Mouse (Mus musculus) brain, embryonic 14.5 days (tissue): ENCODE data around the gene Sgpp2.

Experiments used
- CTCF ChIP-seq: fragments of 200-500 bp; IDR thresholded peaks from 2 replicates; pipeline ENCODE4 v1.5.1; 2012; ENCODE audit warnings: inconsistent platforms, mild to moderate bottlenecking, moderate library complexity, borderline replicate concordance; ENCODE audit not compliant: insufficient read depth, insufficient read length; ENCODE audit errors: extremely low read depth
- POLR2A ChIP-seq: fragments of 200-500 bp; IDR thresholded peaks from 2 replicates; pipeline ENCODE4 v1.6.1; 2012; ENCODE audit warnings: mild to moderate bottlenecking, inconsistent platforms, borderline replicate concordance; ENCODE audit not compliant: poor library complexity, insufficient read depth, insufficient read length, severe bottlenecking; ENCODE audit errors: extremely low read depth

- no peak for TF ChIP-seq POLR2A
- TF ChIP-seq CTCF: no peak
Measured at GRCm38 (mm10) chr1:78433472-78433871, 123.3 kb downstream of the Sgpp2 start.
